Mouse (Mus musculus): ENCODE measurements at regions not wholly inside any gene's neighbourhood (a gene's known extent, or its start where the extent isn't known, plus 50 kb on each side); places are given as distances from the start of the nearest gene placed in this dataset.

- peak; percentile 13 to 17 for DNase-seq (ENCODE audit: low spot score in 2 of 2)
Observed at GRCm38 (mm10) chrX:163669886-163670285, 91.2 kb downstream of the Rnf138rt1 start.

All from frontal cortex, postnatal 36 days (tissue).